Mouse (Mus musculus) C2C12 (cell line): ENCODE measurements at regions not wholly inside any gene's neighbourhood (a gene's known extent, or its start where the extent isn't known, plus 50 kb on each side); places are given as distances from the start of the nearest gene placed in this dataset.
"Not testable (repeated sequence)": the region's sequence is repeated elsewhere in the genome, so short reads cannot be mapped to it uniquely, and the experiment has no call there.

Experiments used
- H3K27me3 ChIP-seq: one replicate; pipeline ENCODE4 v1.6.1; 2011; ENCODE audit not compliant: control insufficient read depth, insufficient read depth, insufficient read length
- H3K36me3 ChIP-seq: one replicate; pipeline ENCODE4 v1.6.1; 2011; ENCODE audit not compliant: control insufficient read depth, insufficient read depth
- H3K4me3 ChIP-seq: one replicate; pipeline ENCODE4 v1.5.1; 2011; ENCODE audit warnings: mild to moderate bottlenecking, control low read depth; ENCODE audit not compliant: poor library complexity, insufficient read depth, severe bottlenecking
- H3K79me2 ChIP-seq: one replicate; pipeline ENCODE4 v1.6.1; 2011; ENCODE audit not compliant: control insufficient read depth, insufficient read depth
- H3K79me3 ChIP-seq: one replicate; pipeline ENCODE4 v1.6.1; 2011; ENCODE audit warnings: low read depth, control low read depth
- H3ac ChIP-seq: one replicate; pipeline ENCODE3; 2011; ENCODE audit warnings: low read depth; ENCODE audit not compliant: control insufficient read depth, insufficient read length
- CEBPB ChIP-seq: IDR thresholded peaks from one replicate; pipeline ENCODE4 v1.6.1; 2011; ENCODE audit warnings: low read depth, mild to moderate bottlenecking, control low read depth, moderate library complexity
- CTCF ChIP-seq: IDR thresholded peaks from one replicate; pipeline ENCODE4 v1.5.1; 2011; ENCODE audit not compliant: control insufficient read depth, insufficient read depth, insufficient read length
- FOSL1 ChIP-seq: IDR thresholded peaks from one replicate; pipeline ENCODE4 v1.8.0; 2011; ENCODE audit warnings: mild to moderate bottlenecking, low read length; ENCODE audit not compliant: poor library complexity, insufficient read depth, severe bottlenecking
- MAX ChIP-seq: IDR thresholded peaks from one replicate; pipeline ENCODE4 v1.6.1; 2011; ENCODE audit warnings: mild to moderate bottlenecking, control low read depth
- MYOD1 ChIP-seq: IDR thresholded peaks from one replicate; pipeline ENCODE4 v1.6.1; 2011; ENCODE audit warnings: low read depth; ENCODE audit not compliant: control insufficient read depth, insufficient read length
- MYOG ChIP-seq: IDR thresholded peaks from one replicate; pipeline ENCODE4 v1.6.1; 2011; ENCODE audit not compliant: control insufficient read depth, insufficient read length; ENCODE audit errors: extremely low read depth
- USF1 ChIP-seq: IDR thresholded peaks from one replicate; pipeline ENCODE4 v1.6.1; 2011; ENCODE audit warnings: low read depth, mild to moderate bottlenecking, control low read depth, moderate library complexity

- TF ChIP-seq MAX (no peak), MYOG (no peak), CEBPB (no peak), USF1 (no peak), FOSL1 (no peak), CTCF (no peak), MYOD1 (no peak)
- Histone ChIP-seq H3ac (no peak overlapping the region), H3K79me2 (no peaks in the 10 kb centered on the region), H3K36me3 (no peaks in the 10 kb centered on the region), H3K4me3 (no peak overlapping the region), H3K79me3 (no peaks in the 10 kb centered on the region), H3K27me3 (no peaks in the 10 kb centered on the region)
Measured at GRCm38 (mm10) chr6:7441725-7442124, 113.0 kb upstream of the Tac1 start.

- H3K27me3 ChIP-seq, H3K79me3 ChIP-seq, H3K36me3 ChIP-seq, H3K4me3 ChIP-seq, H3K79me2 ChIP-seq, H3ac ChIP-seq: not testable (repeated sequence)
Measured at GRCm38 (mm10) chr6:7442286-7442685, 112.4 kb upstream of the Tac1 start.

- Histone ChIP-seq H3K36me3 (no peaks in the 10 kb centered on the region), H3ac (no peak overlapping the region), H3K27me3 (no peaks in the 10 kb centered on the region), H3K79me3 (no peaks in the 10 kb centered on the region), H3K4me3 (no peak overlapping the region), H3K79me2 (no peaks in the 10 kb centered on the region)
- no peak for TF ChIP-seq FOSL1
- TF ChIP-seq CEBPB: no peak
- no peak for TF ChIP-seq MYOG
- TF ChIP-seq CTCF: no peak
- no peak for TF ChIP-seq MAX
- TF ChIP-seq USF1: no peak
- no peak for TF ChIP-seq MYOD1
Measured at GRCm38 (mm10) chr6:7455881-7456280, 98.8 kb upstream of the Tac1 start.

- H3K27me3 ChIP-seq: no peaks in the 10 kb centered on the region
- no peaks in the 10 kb centered on the region for H3K36me3 ChIP-seq
- no peaks in the 10 kb centered on the region for H3K79me3 ChIP-seq
- no peaks in the 10 kb centered on the region for H3K79me2 ChIP-seq
- no peak overlapping the region for H3ac ChIP-seq
- no peak overlapping the region for H3K4me3 ChIP-seq
- TF ChIP-seq MAX: no peak
- TF ChIP-seq CEBPB: no peak
- TF ChIP-seq MYOG: no peak
- TF ChIP-seq USF1: no peak
- no peak for TF ChIP-seq FOSL1
- no peak for TF ChIP-seq MYOD1
- TF ChIP-seq CTCF: no peak
Measured at GRCm38 (mm10) chr6:7463896-7464295, 90.8 kb upstream of the Tac1 start.

GRCm38 (mm10) chr6:7464346-7464745 is 90.3 kb upstream of the Tac1 start:
- Histone ChIP-seq H3K27me3 (no peaks in the 10 kb centered on the region), H3ac (no peak overlapping the region), H3K36me3 (no peaks in the 10 kb centered on the region), H3K4me3 (no peak overlapping the region), H3K79me3 (no peaks in the 10 kb centered on the region), H3K79me2 (no peaks in the 10 kb centered on the region)
- TF ChIP-seq USF1: no peak
- TF ChIP-seq FOSL1: no peak
- no peak for TF ChIP-seq MYOD1
- TF ChIP-seq CEBPB: no peak
- TF ChIP-seq MYOG: no peak
- no peak for TF ChIP-seq MAX
- TF ChIP-seq CTCF: no peak

GRCm38 (mm10) chr6:7472366-7473026 is 82.2 kb upstream of the Tac1 start:
- H3K79me2 ChIP-seq: no peaks in the 10 kb centered on the region
- TF ChIP-seq MYOG: no peak
- no peak for TF ChIP-seq FOSL1
- H3K36me3 ChIP-seq: no peaks in the 10 kb centered on the region
- no peaks in the 10 kb centered on the region for H3K79me3 ChIP-seq
- H3K4me3 ChIP-seq: no peak overlapping the region
- H3ac ChIP-seq: no peak overlapping the region
- no peaks in the 10 kb centered on the region for H3K27me3 ChIP-seq
